Mouse (Mus musculus) adrenal gland, postnatal 25 days (tissue): ENCODE measurements around the gene Gm21093. TPM values are rescaled to one million over a fixed set of nuclear protein-coding genes. Genes with fewer than 3 reads are reported as not detected.
"Not testable (repeated sequence)": the region's sequence is repeated elsewhere in the genome, so short reads cannot be mapped to it uniquely, and the experiment has no call there.

Experiments used
- DNase-seq: peaks from one replicate; pipeline ENCODE4 v3.0.0; 2021; ENCODE audit warnings: mixed read lengths
- long read RNA-seq: library from polyadenylated mRNA; stranded (forward); transcript quantifications from one replicate; pipeline ENCODE4 v2.0.0, GENCODE M21; 2021
- total RNA-seq: library from RNA; stranded (reverse); gene quantifications from 2 replicates; pipeline ENCODE4 v1.2.3, GENCODE M21; 2021

Gene Gm21093
- total RNA-seq: 0.95 TPM in 1 of 2 replicates, not detected in the other
- long read RNA-seq: 0 reads

GRCm38 (mm10) chr4:42034626-42035025 is at the start of gene Gm21093:
Gene Gm21093 (minus strand): TSS chr4:42034726.
- DNase-seq: not testable (repeated sequence)

Other genes with a start within 250 kb of the Gm21093 start
- gene Gm21541, start 131.1 kb downstream of the Gm21093 start, total RNA-seq: not detected in 2 replicates
- 5.1 and 5.3 TPM in 2 replicates for gene Gm20878, start 93.2 kb downstream of the Gm21093 start, total RNA-seq
- gene Fam205a4, start 68.7 kb downstream of the Gm21093 start, total RNA-seq: 0.62 and 1.0 TPM in 2 replicates
- gene Gm3893, start 56.5 kb upstream of the Gm21093 start, total RNA-seq: not detected in 2 replicates
- 2.2 and 3.6 TPM in 2 replicates for gene Gm13304, start 80.1 kb upstream of the Gm21093 start, total RNA-seq
- gene Gm13306, start 118.7 kb upstream of the Gm21093 start, total RNA-seq: 16.7 TPM in 1 of 2 replicates, not detected in the other
- gene Gm13305, start 133.9 kb upstream of the Gm21093 start, total RNA-seq: not detected in 2 replicates
- 1.1 and 1.8 TPM in 2 replicates for gene Gm10600, start 205.9 kb upstream of the Gm21093 start, total RNA-seq
- gene Ccl21b, start 221.0 kb upstream of the Gm21093 start, total RNA-seq: not detected in 2 replicates